Mouse (Mus musculus): ENCODE results near the gene Ttll12. TPM values are rescaled to one million over a fixed set of nuclear protein-coding genes. Genes with fewer than 3 reads are reported as not detected.

Ttll12 gene
- 15.7 and 16.1 TPM in 2 replicates for polyA plus RNA-seq (2012; rRNA removed)

DNA sequence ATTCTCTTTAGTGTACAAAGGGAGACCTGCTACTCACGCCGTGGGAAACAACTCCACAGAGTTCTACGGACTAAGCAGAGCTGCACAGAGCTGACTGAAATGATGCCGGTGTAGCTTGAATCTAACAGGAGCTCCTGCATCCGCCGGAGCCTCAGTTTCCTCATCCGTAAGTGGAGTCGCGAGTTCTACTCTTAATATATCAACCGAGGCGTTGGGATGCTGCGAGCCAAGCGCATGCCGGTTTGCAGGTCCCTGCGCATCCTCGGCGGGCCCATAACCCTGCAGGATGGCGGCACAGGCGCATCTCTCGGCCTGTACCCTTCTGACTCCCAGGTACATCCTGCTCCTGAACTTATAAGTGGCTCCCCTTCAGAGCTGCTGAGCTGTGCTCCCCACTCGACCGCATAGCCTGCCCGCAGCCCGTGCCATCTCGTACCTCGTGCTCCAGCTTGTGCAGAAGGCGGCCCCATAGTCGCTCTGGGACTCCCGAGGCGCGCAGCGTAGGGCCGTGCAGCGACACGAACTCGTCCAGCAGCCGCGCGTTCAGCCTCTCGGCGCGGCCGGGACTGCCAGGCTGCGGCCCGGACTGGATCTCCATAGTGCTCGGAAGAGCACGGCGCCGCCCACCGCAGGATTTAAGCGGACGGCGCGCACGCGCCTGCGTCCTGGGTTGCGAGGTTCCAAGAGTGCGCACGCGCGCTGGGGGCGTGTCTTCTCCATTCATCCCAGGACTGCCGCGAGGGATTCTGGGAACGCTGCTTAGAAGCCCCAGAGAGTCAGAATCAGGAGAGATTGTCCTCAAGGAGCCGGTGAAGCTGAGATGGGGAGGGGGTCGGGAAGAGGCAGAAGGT is at the start of gene Ttll12:
Gene Ttll12, minus strand, starts transcription at position 645 of the 851 bp plus-strand sequence.
- TF ChIP-seq POLR2A (IDR thresholded peaks at IDR 0.05; ENCODE audit: borderline replicate concordance, insufficient read depth, low read length), result peak; percentile 57; the same call in 1 of the 2 replicates
- TF ChIP-seq CTCF (IDR thresholded peaks at IDR 0.05; ENCODE audit: borderline replicate concordance, insufficient read depth, low read depth, low read length), result no peak
- WGBS, result under 1% methylated on average over 68 of the region's 68 CpGs
- Histone ChIP-seq H3K27ac (ENCODE audit: insufficient read depth, low read length) (no peak within 1 kb of the TSS), H3K4me1 (ENCODE audit: control insufficient read depth, insufficient read depth, low read length) (peaks cover 5% of the 10 kb centered on the region; the same call in 1 of the 2 replicates), H3K27me3 (ENCODE audit: control insufficient read depth, insufficient read depth, low read length) (no peaks in the 10 kb centered on the region), H3K4me3 (replicated peaks; ENCODE audit: insufficient read depth, low read depth, low read length) (peak within 1 kb of the TSS; percentile 80)
- peak; percentile 95 for DNase-seq

DNA sequence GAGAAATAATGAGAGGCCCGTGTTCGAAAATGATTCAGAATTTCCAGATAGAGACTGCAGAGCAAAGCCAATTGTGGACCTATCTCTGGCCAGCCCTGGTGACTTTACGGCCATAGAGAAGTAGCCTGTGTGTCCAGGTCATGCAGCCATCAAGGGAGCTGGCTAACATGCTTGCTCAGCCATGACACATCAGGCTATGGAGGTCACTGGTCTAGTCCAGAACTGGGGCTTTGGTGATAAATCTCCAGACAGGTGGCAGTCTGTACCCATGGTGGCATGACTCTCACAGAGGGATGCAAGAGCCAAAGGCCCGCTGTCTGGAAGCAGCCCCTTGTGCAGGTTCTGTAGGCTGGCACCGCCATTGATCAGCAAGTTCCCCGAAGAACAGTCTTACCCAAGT is 47.6 kb upstream of the Ttll12 start:
- Histone ChIP-seq H3K27me3 (ENCODE audit: control insufficient read depth, insufficient read depth, low read length) (no peaks in the 10 kb centered on the region), H3K4me1 (ENCODE audit: control insufficient read depth, insufficient read depth, low read length) (no peaks in the 10 kb centered on the region), H3K4me3 (replicated peaks; ENCODE audit: insufficient read depth, low read depth, low read length) (no peak overlapping the region), H3K27ac (ENCODE audit: insufficient read depth, low read length) (no peak overlapping the region)
- WGBS, result 95% methylated on average over 6 of the region's 6 CpGs
- TF ChIP-seq CTCF (IDR thresholded peaks at IDR 0.05; ENCODE audit: borderline replicate concordance, insufficient read depth, low read depth, low read length) (no peak), POLR2A (IDR thresholded peaks at IDR 0.05; ENCODE audit: borderline replicate concordance, insufficient read depth, low read length) (no peak)
- DNase-seq, result no peak

DNA sequence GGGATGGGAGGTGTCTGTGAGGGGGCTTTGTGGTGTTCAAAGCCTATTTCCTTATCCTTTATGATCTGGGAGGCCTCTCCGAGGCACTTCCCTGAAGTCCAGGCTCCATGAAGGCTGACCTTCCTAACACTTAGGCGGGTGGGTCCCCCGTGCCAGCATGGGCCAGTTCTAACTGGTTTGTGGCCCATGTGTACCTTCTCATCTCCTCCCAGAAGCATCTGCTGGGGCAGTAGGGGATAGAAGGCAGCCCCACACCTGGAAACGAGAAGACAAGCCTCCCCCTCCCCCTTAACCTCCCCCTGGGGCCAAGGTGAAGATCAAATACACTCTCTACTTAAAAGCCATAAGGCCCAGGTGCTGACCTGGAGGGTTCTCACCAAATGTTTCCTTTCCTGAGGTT is 45.3 kb upstream of the Ttll12 start:
- Histone ChIP-seq H3K4me1 (ENCODE audit: control insufficient read depth, insufficient read depth, low read length) (no peaks in the 10 kb centered on the region), H3K27me3 (ENCODE audit: control insufficient read depth, insufficient read depth, low read length) (no peaks in the 10 kb centered on the region), H3K4me3 (replicated peaks; ENCODE audit: insufficient read depth, low read depth, low read length) (no peak overlapping the region), H3K27ac (ENCODE audit: insufficient read depth, low read length) (no peak overlapping the region)
- no peak for DNase-seq
- WGBS, result 80% methylated on average over 4 of the region's 4 CpGs
- TF ChIP-seq POLR2A (IDR thresholded peaks at IDR 0.05; ENCODE audit: borderline replicate concordance, insufficient read depth, low read length) (no peak), CTCF (IDR thresholded peaks at IDR 0.05; ENCODE audit: borderline replicate concordance, insufficient read depth, low read depth, low read length) (no peak)

DNA sequence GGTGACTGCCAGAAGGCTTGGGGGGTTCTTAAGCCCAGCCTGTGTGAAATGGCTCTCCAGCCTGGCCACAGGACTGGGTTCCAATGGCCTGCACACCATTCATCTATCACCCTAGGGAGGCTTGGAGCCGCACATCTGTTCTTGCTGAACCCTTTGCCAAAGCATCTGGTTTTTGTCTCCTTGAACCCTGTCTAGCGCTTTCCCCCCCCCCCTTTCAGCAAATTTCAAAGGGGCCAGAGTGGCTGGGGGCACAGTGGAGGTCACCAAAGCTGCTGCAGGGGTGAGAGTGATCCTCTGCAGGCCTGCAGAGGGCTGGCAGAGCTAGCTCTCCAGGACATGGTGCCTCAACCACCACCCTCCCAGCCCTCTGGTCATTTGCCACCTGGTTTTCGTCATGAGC is 44.2 kb upstream of the Ttll12 start:
- no peak for DNase-seq
- H3K4me1 ChIP-seq (ENCODE audit: control insufficient read depth, insufficient read depth, low read length), result no peaks in the 10 kb centered on the region
- no peak overlapping the region for H3K4me3 ChIP-seq (replicated peaks; ENCODE audit: insufficient read depth, low read depth, low read length)
- WGBS, result 67% methylated on average over 3 of the region's 3 CpGs
- no peak for TF ChIP-seq CTCF (IDR thresholded peaks at IDR 0.05; ENCODE audit: borderline replicate concordance, insufficient read depth, low read depth, low read length)
- no peak for TF ChIP-seq POLR2A (IDR thresholded peaks at IDR 0.05; ENCODE audit: borderline replicate concordance, insufficient read depth, low read length)
- H3K27me3 ChIP-seq (ENCODE audit: control insufficient read depth, insufficient read depth, low read length), result no peaks in the 10 kb centered on the region
- no peak overlapping the region for H3K27ac ChIP-seq (ENCODE audit: insufficient read depth, low read length)

DNA sequence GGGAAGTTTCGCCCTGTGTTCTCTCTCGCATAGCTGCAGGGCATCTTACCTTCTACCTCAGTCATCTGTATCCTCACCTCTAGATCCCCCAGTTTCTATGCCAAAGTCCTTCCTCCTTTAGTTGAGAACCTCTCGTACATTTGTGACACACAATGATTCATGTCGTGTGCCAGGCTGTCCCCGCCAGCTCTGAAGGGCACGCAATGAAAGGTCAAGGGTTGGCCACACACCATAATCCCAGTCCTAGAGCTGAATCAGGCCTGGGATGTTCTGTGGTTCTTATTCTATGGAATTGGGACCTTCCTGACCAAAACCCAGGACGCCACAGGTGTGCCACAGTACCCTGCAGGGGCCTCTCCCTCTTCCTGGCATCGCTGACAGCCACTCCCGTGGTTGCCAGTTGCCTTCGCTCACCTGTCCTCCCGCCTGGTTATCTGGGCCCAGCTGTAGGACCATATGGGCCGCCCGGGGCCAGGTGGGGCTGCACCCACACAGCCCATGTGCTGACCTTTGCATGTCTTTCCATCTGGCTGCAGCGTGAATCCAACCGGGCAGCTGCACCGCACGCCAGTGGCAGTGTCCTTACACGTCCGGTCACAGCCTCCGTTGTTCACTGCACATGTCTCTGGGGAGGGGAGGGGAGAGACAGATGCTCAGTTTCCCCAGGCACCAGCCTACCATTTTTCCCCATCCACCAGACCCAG is 43.4 kb upstream of the Ttll12 start:
- 70% methylated on average over 20 of the region's 20 CpGs for WGBS
- no peak for TF ChIP-seq CTCF (IDR thresholded peaks at IDR 0.05; ENCODE audit: borderline replicate concordance, insufficient read depth, low read depth, low read length)
- no peak for TF ChIP-seq POLR2A (IDR thresholded peaks at IDR 0.05; ENCODE audit: borderline replicate concordance, insufficient read depth, low read length)
- Histone ChIP-seq H3K27me3 (ENCODE audit: control insufficient read depth, insufficient read depth, low read length) (no peaks in the 10 kb centered on the region), H3K4me3 (replicated peaks; ENCODE audit: insufficient read depth, low read depth, low read length) (no peak overlapping the region), H3K27ac (ENCODE audit: insufficient read depth, low read length) (no peak overlapping the region), H3K4me1 (ENCODE audit: control insufficient read depth, insufficient read depth, low read length) (no peaks in the 10 kb centered on the region)
- no peak for DNase-seq

DNA sequence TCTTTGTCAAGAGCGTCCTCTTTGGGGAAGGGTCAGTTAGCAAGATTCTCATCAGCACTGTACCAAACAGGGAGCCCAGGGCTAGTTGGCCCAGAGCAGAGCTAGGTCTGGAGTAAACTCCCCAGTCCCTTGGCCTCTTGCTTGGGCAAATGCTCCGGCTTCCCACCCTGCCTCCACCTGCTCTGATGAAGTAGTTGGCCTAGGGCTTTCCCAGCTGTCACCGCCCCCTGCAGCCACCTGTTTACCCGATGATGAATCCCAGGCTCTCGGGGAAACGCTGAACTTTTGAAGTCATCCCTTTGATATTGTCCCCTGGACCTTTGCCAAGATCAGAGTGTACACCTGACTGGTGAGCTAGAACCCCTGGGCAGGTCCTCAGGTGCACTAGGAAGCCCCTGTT is 41.8 kb upstream of the Ttll12 start:
- no peaks in the 10 kb centered on the region for H3K4me1 ChIP-seq (ENCODE audit: control insufficient read depth, insufficient read depth, low read length)
- no peaks in the 10 kb centered on the region for H3K27me3 ChIP-seq (ENCODE audit: control insufficient read depth, insufficient read depth, low read length)
- H3K27ac ChIP-seq (ENCODE audit: insufficient read depth, low read length), result no peak overlapping the region
- no peak overlapping the region for H3K4me3 ChIP-seq (replicated peaks; ENCODE audit: insufficient read depth, low read depth, low read length)
- 33% methylated on average over 6 of the region's 6 CpGs for WGBS
- no peak for TF ChIP-seq CTCF (IDR thresholded peaks at IDR 0.05; ENCODE audit: borderline replicate concordance, insufficient read depth, low read depth, low read length)
- no peak for TF ChIP-seq POLR2A (IDR thresholded peaks at IDR 0.05; ENCODE audit: borderline replicate concordance, insufficient read depth, low read length)
- DNase-seq, result no peak

DNA sequence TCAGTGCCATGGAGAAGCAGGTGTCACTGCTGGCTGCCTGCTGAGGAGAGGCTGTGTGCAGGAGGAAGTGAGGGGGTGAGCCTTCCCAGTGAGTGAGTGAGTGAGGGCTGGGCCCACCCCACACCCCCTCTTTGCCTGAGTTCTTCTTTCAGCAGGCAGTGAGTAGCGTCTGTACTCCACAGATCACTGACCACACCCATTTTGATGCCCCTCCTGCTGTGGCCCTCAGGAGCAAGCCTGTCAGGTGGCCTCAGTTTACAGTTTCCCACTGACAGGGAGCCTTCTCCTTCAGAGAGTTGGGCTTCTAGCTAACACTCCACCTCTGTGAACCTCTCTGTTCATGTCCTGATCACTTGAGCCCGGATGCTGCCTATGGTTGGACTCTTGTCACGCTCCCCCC is 40.3 kb upstream of the Ttll12 start:
- Histone ChIP-seq H3K4me1 (ENCODE audit: control insufficient read depth, insufficient read depth, low read length) (no peaks in the 10 kb centered on the region), H3K4me3 (replicated peaks; ENCODE audit: insufficient read depth, low read depth, low read length) (no peak overlapping the region), H3K27ac (ENCODE audit: insufficient read depth, low read length) (no peak overlapping the region), H3K27me3 (ENCODE audit: control insufficient read depth, insufficient read depth, low read length) (no peaks in the 10 kb centered on the region)
- 68% methylated on average over 3 of the region's 3 CpGs for WGBS
- TF ChIP-seq POLR2A (IDR thresholded peaks at IDR 0.05; ENCODE audit: borderline replicate concordance, insufficient read depth, low read length) (no peak), CTCF (IDR thresholded peaks at IDR 0.05; ENCODE audit: borderline replicate concordance, insufficient read depth, low read depth, low read length) (no peak)
- DNase-seq, result no peak

Measured in cerebellum, adult 2 months (tissue).